In the genomic region with DNA sequence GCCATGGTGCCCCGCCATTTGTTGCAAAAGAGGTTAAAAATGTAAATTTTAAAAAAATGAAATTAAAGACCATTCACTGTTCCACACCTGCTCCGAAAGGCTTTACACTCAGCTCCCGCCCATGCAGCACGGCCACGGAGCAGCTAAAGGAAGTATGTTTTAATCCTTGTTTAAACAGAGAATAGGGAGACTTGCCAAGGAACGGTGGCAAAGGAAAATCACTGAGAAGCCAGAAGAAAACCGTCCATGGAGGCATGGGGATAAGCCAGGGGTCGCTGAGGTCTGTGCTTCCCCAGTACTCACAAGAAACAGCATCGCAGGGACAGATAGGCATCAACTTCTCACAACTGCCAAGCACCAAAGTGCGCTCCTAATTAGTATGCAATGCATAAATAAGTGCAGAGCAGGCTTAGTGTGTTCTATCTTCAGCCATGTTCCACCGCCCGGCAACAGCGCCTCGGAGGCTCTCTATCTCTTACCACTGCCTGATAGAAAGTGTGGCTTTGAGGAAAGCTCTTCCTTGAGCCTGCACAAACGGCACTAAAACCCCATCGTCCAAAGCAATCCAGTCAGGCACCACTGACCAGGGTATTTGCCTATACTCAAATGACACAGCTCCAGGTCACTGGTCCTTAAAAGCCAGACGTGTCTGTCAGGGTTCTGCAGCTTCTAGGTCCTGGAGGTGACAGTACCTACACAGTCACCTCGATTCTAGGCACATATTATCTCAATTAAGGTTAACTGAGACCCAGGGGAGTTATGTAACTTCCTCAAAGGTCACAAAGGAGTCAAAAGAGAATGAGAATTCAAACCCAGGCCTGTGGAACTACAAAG, we compare ENCODE assay signal across 9 mouse cellular contexts.
DNase-seq lines count a peak whose midpoint lies in the region; ATAC-seq lines count a peak whose summit lies in the region.
"Had no signal": no experiment of that assay in that cellular context is flagged by ENCODE, and none has a peak within 500 bp of the region (broad histone marks: within the 10 kb centered on the region; RNA-seq: fewer than 3 reads in every experiment).

No protein-coding gene starts in this region.

- H3K9me3 ChIP-seq in hindbrain, embryonic 14.5 days (ENCODE audit: control insufficient read depth, low read length): no peaks in the 10 kb centered on the region
- no peaks in the 10 kb centered on the region for H3K9me3 ChIP-seq in liver, embryonic 12.5 days (replicated peaks)
- no peaks in the 10 kb centered on the region for H3K9me3 ChIP-seq in neural tube, embryonic 14.5 days (ENCODE audit: control insufficient read depth, low read length)
- H3K9me3 ChIP-seq: liver, embryonic 15.5 days had no signal

- H3K27ac ChIP-seq in hindbrain, embryonic 14.5 days: peak overlapping the region; percentile 44
- H3K27ac ChIP-seq in liver, embryonic 12.5 days: no peak overlapping the region
- peak overlapping the region; percentile 39; the same call in 1 of the 2 replicates for H3K27ac ChIP-seq in neural tube, embryonic 14.5 days (ENCODE audit: low read depth, low read length)
- H3K27ac ChIP-seq: liver, embryonic 15.5 days had no signal

- no peaks in the 10 kb centered on the region for H3K36me3 ChIP-seq in hindbrain, embryonic 14.5 days (replicated peaks; ENCODE audit: control insufficient read depth, insufficient read depth)
- H3K36me3 ChIP-seq in liver, embryonic 12.5 days: no peaks in the 10 kb centered on the region
- no peaks in the 10 kb centered on the region for H3K36me3 ChIP-seq in neural tube, embryonic 14.5 days (ENCODE audit: control insufficient read depth, insufficient read depth, low read length)
- H3K36me3 ChIP-seq: liver, embryonic 15.5 days had no signal

- 34% methylated on average over 18 of the region's 18 CpGs for WGBS in hindbrain, embryonic 14.5 days
- 48% methylated on average over 18 of the region's 18 CpGs for WGBS in liver, embryonic 12.5 days (ENCODE audit: insufficient replicate concordance)
- 30% methylated on average over 18 of the region's 18 CpGs for WGBS in neural tube, embryonic 14.5 days

- H3K27me3 ChIP-seq in hindbrain, embryonic 14.5 days (ENCODE audit: control insufficient read depth, insufficient read depth, low read length): no peaks in the 10 kb centered on the region
- H3K27me3 ChIP-seq in liver, embryonic 12.5 days (replicated peaks): no peaks in the 10 kb centered on the region
- no peaks in the 10 kb centered on the region for H3K27me3 ChIP-seq in neural tube, embryonic 14.5 days (ENCODE audit: control insufficient read depth, insufficient read depth, low read length)
- H3K27me3 ChIP-seq: liver, embryonic 15.5 days had no signal

- H3K4me2 ChIP-seq in hindbrain, embryonic 14.5 days (replicated peaks): peak overlapping the region; percentile 25
- peak overlapping the region; percentile 3; the same call in 1 of the 2 replicates for H3K4me2 ChIP-seq in liver, embryonic 12.5 days
- H3K4me2 ChIP-seq in neural tube, embryonic 14.5 days (ENCODE audit: low read depth, low read length): peak overlapping the region; percentile 23; the same call in 1 of the 2 replicates
- H3K4me2 ChIP-seq: liver, embryonic 15.5 days had no signal

- peak overlapping the region; percentile 2; the same call in 1 of the 2 replicates for H3K9ac ChIP-seq in hindbrain, embryonic 14.5 days
- no peak overlapping the region for H3K9ac ChIP-seq in liver, embryonic 12.5 days
- H3K9ac ChIP-seq in neural tube, embryonic 14.5 days (replicated peaks; ENCODE audit: low read depth, low read length): no peak overlapping the region; the same call in 1 of the 2 replicates
- H3K9ac ChIP-seq: liver, embryonic 15.5 days had no signal

- ATAC-seq in hindbrain, embryonic 14.5 days (ENCODE audit: low FRiP score): peak; percentile 52; the same call in 1 of the 2 replicates
- no peak for ATAC-seq in liver, embryonic 12.5 days
- no peak for ATAC-seq in neural tube, embryonic 14.5 days (ENCODE audit: low read depth)

- no peak overlapping the region for H3K4me3 ChIP-seq in hindbrain, embryonic 14.5 days (replicated peaks; ENCODE audit: low read length)
- no peak overlapping the region for H3K4me3 ChIP-seq in liver, embryonic 12.5 days
- H3K4me3 ChIP-seq in neural tube, embryonic 14.5 days (ENCODE audit: low read depth, low read length): no peak overlapping the region
- H3K4me3 ChIP-seq: liver, embryonic 15.5 days had no signal

- intact Hi-C loops in left cerebral cortex, postnatal 14 days (cut with DNase I): loop anchor here (5.0 kb wide), 1 partner anchor 40 kb away; no protein-coding TSS in a partner anchor

- H3K4me1 ChIP-seq in hindbrain, embryonic 14.5 days (replicated peaks; ENCODE audit: control insufficient read depth, insufficient read depth, low read length): peaks cover 71% of the 10 kb centered on the region
- peaks cover 23% of the 10 kb centered on the region for H3K4me1 ChIP-seq in liver, embryonic 12.5 days
- H3K4me1 ChIP-seq in neural tube, embryonic 14.5 days (ENCODE audit: control insufficient read depth, insufficient read depth, low read length): peaks cover 51% of the 10 kb centered on the region

- peak; percentile 30 to 47 for DNase-seq in right cerebral cortex, adult 2 months (ENCODE audit: low spot score in 2 of 2)
- no peak for DNase-seq in right cerebral cortex, postnatal 25 days
- no peak for DNase-seq in hindbrain, embryonic 14.5 days (ENCODE audit: low spot score)
- DNase-seq in left cerebral cortex, postnatal 14 days (ENCODE audit: low spot score in 2 of 2): no peak
- no peak for DNase-seq in left cerebral cortex, adult 9 months (ENCODE audit: low spot score in 2 of 2)
- no peak for DNase-seq in layer of hippocampus, adult 9-10 months (ENCODE audit: low spot score)

Comparison
In these comparisons a context has a peak if more than half of its experiments do, and no peak if none do; other contexts are left out.
1. DNase-seq: peak in right cerebral cortex, adult 2 months (2 of 2); none in right cerebral cortex, postnatal 25 days (single experiment), hindbrain, embryonic 14.5 days (single experiment), left cerebral cortex, postnatal 14 days (0 of 2), left cerebral cortex, adult 9 months (0 of 2) and layer of hippocampus, adult 9-10 months (single experiment).
2. Peak in every context shown above with its lines, with median percentiles within 50 percentile points of each other: H3K4me2 ChIP-seq.